Mouse (Mus musculus) heart, postnatal 14 days (tissue): ENCODE data around the gene Zfp697. TPM values are rescaled to one million over a fixed set of nuclear protein-coding genes. Genes with fewer than 3 reads are reported as not detected.
"Not testable (repeated sequence)": the region's sequence is repeated elsewhere in the genome, so short reads cannot be mapped to it uniquely, and the experiment has no call there.

Source experiments
- DNase-seq, 2 experiments: peaks; one replicate each; pipeline ENCODE4 v3.0.0; 2021 to 2022
- intact Hi-C: fragments of 180-260 bp; cut with DNase I; formaldehyde crosslinking; loops from one replicate; pipeline ENCODE4 v1.15.1; 2025
- total RNA-seq, 2 experiments: library from RNA; stranded (reverse); gene quantifications; 2 replicates each; pipeline ENCODE4 v1.2.3; 2021

Gene Zfp697
- total RNA-seq, 2 experiments from 2014 or later: 6.1 to 7.3 TPM

GRCm38 (mm10) chr3:98587721-98588120, 205.5 kb downstream of the Zfp697 start:
- no peak for DNase-seq
- intact Hi-C loops: no loop called here

- intact Hi-C loops: no loop called here
- no peak for DNase-seq
Measured at GRCm38 (mm10) chr3:98588707-98589106, 206.4 kb downstream of the Zfp697 start, which contains the start of gene Gm10681. TSS of gene Gm10681 (minus strand) at chr3:98588807.

- DNase-seq, intact Hi-C loops: not testable (repeated sequence)
Measured at GRCm38 (mm10) chr3:98613540-98613939, 231.3 kb downstream of the Zfp697 start.

GRCm38 (mm10) chr3:98613963-98614362, 231.7 kb downstream of the Zfp697 start:
- intact Hi-C loops: no loop called here
- DNase-seq: no peak

- intact Hi-C loops, DNase-seq: not testable (repeated sequence)
Measured at GRCm38 (mm10) chr3:98614406-98614927, 232.2 kb downstream of the Zfp697 start.

- intact Hi-C loops, DNase-seq: not testable (repeated sequence)
Measured at GRCm38 (mm10) chr3:98616244-98616643, 234.0 kb downstream of the Zfp697 start.

GRCm38 (mm10) chr3:98616786-98617185, 234.5 kb downstream of the Zfp697 start:
- intact Hi-C loops, DNase-seq: not testable (repeated sequence)

- DNase-seq: no peak
- intact Hi-C loops: no loop called here
Measured at GRCm38 (mm10) chr3:98629633-98630032, 247.4 kb downstream of the Zfp697 start.

GRCm38 (mm10) chr3:98630152-98630551, 247.9 kb downstream of the Zfp697 start, which contains the start of gene Hsd3b5:
TSS of gene Hsd3b5 (minus strand) at chr3:98630252.
- no peak for DNase-seq
- intact Hi-C loops: no loop called here

GRCm38 (mm10) chr3:98635145-98635544, 252.9 kb downstream of the Zfp697 start:
- intact Hi-C loops: no loop called here
- DNase-seq: no peak

GRCm38 (mm10) chr3:98680786-98681185, 298.5 kb downstream of the Zfp697 start:
- no peak for DNase-seq
- intact Hi-C loops: no loop called here

- no peak for DNase-seq
- intact Hi-C loops: no loop called here
Measured at GRCm38 (mm10) chr3:98682401-98682800, 300.1 kb downstream of the Zfp697 start.

GRCm38 (mm10) chr3:98720740-98721139, 338.5 kb downstream of the Zfp697 start:
- no peak for DNase-seq
- intact Hi-C loops: no loop called here

GRCm38 (mm10) chr3:98724376-98724775, 342.1 kb downstream of the Zfp697 start, which contains the start of gene Hsd3b2:
TSS of gene Hsd3b2 (minus strand) at chr3:98724543.
- intact Hi-C loops: loop anchor here (2.0 kb wide), 1 partner anchor 36 kb away; no protein-coding TSS in a partner anchor
- no peak for DNase-seq

- DNase-seq: no peak
- intact Hi-C loops: no loop called here
Measured at GRCm38 (mm10) chr3:98726281-98726680, 344.0 kb downstream of the Zfp697 start.

GRCm38 (mm10) chr3:98733724-98734123, 351.5 kb downstream of the Zfp697 start:
- intact Hi-C loops: no loop called here
- no peak for DNase-seq

GRCm38 (mm10) chr3:98734340-98734739, 352.1 kb downstream of the Zfp697 start:
- no peak for DNase-seq
- intact Hi-C loops: no loop called here

- intact Hi-C loops: not testable (repeated sequence)
Measured at GRCm38 (mm10) chr3:98741043-98741442, 358.8 kb downstream of the Zfp697 start.

GRCm38 (mm10) chr3:98752171-98752570, 369.9 kb downstream of the Zfp697 start:
- no peak for DNase-seq
- intact Hi-C loops: no loop called here

More at GRCm38 (mm10) chr3:98741043-98741442, 358.8 kb downstream of the Zfp697 start:
- not testable (repeated sequence) for DNase-seq

GRCm38 (mm10) chr3:98756836-98757235, 374.6 kb downstream of the Zfp697 start:
- DNase-seq: no peak
- intact Hi-C loops: no loop called here

- peak; percentile 2 to 7 for DNase-seq
- intact Hi-C loops: no loop called here
Measured at GRCm38 (mm10) chr3:98764155-98764554, 381.9 kb downstream of the Zfp697 start.

GRCm38 (mm10) chr3:98780921-98781320, 398.7 kb downstream of the Zfp697 start:
- intact Hi-C loops: no loop called here
- no peak for DNase-seq
